Mouse (Mus musculus) regulatory T cell (primary cell): ENCODE results near the gene Thap8.

Experiments used
- in situ Hi-C: fragments of 300-600 bp; cut with MboI, MseI; formaldehyde crosslinking; loops from one replicate; pipeline ENCODE4 v1.15.1; 2025; ENCODE audit warnings: high pct_unique_total_duplicates

Thap8 gene

GRCm38 (mm10) chr7:30315559-30316529, 36.0 kb downstream of the Thap8 start:
- in situ Hi-C loops = no loop called here

GRCm38 (mm10) chr7:30318142-30318541, 38.2 kb downstream of the Thap8 start:
- in situ Hi-C loops = no loop called here

DNA sequence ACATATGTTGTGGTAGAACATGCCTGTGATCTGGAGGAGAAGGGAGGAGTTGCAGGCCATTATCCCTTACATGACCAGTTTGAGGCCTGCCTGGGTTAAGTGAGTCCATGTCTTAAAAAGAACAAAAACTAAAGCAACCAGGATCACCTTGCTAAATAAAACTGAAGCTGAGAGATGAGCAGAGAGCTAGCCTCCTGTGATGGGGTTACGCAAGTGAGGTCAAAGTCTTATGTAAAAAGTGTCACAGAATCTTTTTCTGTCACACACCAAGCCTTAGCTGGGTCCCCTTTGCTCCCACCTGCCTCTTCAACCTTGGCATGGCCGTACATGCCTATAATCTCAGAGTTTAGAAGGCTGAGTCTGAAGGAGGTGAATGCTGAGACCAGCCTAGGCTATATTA, 41.1 kb downstream of the Thap8 start:
- in situ Hi-C loops = no loop called here

GRCm38 (mm10) chr7:30321539-30322284, 41.8 kb downstream of the Thap8 start, which contains the start of gene E130208F15Rik:
E130208F15Rik (plus strand) TSS chr7:30321740.
- in situ Hi-C loops = no loop called here

GRCm38 (mm10) chr7:30322285-30322667, 42.4 kb downstream of the Thap8 start:
- in situ Hi-C loops = no loop called here

GRCm38 (mm10) chr7:30322865-30323264, 43.0 kb downstream of the Thap8 start:
- in situ Hi-C loops = no loop called here

DNA sequence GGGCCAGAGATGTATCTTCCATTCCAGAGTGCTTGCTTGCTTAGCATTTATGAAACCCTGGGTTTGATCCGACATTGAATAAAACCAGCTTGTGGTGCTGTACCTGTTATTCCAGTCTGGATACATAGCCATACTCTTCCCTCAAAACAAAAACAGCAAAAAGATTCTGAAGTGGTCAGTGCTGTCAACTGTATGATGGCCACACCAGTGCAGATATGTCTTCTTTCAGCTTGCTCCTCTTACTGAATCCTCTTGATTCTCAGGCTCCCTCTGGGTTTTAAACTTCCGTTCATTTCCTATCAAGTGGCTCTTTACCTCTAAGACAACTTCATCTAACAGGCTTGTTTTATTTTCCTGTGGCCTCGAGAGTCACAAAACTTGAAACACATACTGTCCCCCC, 43.9 kb downstream of the Thap8 start, which contains the start of gene Sdhaf1:
TSS of gene Sdhaf1 (minus strand) at position 101 of the 400 bp plus-strand sequence.
- in situ Hi-C loops = no loop called here

DNA sequence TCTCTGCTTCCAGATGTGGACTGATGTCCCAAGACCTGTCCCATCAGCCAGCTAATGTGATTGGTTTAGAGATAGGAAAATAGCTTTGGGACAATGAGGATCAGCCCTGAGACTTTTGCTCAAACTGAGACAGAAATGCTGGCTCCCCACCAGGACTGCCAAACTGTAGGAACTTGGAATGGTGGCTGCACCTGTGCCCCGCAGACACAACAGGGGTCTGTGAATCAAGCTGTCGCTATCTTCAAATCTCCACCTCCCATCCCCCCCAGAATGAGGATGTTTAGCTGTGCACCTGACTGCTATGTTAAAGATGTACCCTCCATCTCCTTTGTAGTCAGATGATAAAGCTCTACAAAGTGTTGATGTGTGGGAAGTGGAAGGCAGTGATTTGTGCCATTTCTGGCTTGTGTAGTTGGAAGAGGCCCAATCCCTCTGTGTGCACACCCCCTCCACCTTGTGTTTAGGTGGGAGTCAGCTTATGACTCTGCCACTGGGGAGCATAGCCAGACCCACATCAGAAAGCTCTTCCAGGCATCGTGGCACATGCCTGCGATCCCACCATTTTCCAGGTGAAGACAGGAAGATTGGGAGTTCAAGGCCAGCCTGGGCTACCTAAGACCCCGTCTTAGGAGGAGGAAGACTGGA, 44.5 kb downstream of the Thap8 start:
- in situ Hi-C loops = no loop called here

GRCm38 (mm10) chr7:30325364-30325763, 45.5 kb downstream of the Thap8 start:
- in situ Hi-C loops = no loop called here

DNA sequence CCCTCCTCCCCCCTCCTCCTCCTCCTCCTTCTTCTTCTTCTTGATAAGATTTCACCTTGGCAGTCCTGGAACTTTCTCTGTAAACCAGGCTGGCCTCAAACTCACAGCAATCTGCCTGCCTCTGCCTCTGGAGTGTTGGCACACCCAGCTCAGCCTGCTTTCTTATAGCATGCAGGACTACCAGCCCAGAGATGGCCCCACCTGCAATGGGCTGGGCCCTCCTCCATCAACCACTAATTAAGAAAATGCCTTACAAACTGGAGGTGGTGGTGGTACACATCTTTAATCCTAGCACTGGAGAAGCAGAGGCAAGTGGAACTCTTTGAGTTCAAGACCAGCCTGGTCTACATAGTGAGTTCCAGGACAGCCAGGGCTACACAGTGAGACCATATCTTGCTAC, 46.5 kb downstream of the Thap8 start:
- in situ Hi-C loops = no loop called here

DNA sequence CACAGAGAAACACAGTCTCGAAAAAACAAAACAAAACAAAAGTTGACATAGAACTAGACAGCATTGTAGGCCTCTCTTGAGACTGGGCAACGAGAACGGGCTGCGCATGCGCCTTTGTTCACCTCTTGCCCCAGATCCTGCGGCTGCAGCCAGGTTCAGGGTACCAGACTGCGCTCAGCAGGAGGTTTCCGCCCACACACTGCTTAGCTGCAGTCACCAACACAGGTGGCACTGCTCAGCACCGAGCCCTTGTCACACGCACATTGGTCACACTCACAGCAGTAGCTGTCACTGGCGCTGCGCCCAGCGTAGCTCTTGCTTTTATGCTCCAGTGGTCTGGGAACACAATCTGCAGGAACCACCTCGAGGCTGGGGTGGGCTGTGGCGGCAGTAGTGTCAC, 47.2 kb downstream of the Thap8 start:
- in situ Hi-C loops = no loop called here

GRCm38 (mm10) chr7:30328379-30328778, 48.5 kb downstream of the Thap8 start:
- in situ Hi-C loops = no loop called here

DNA sequence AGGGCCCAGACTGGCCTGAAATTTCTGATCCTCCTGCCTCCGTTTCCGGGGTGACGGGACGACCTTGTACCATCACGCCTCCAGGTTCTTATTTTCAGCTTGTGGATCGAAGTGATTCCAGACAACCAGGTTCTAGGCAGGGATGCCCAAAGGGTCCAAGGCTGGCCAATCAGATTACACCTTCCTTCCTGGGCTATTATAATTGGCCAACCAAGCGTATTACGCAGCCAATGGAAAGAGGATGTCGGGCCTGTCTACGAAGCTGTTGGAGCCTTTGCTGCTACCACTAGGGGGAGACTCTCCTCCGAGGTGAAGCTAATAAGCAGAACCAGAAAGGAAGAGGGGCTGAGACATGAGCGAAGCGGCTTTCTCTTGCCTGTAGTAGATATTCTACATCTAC, 52.0 kb downstream of the Thap8 start:
- in situ Hi-C loops = no loop called here

DNA sequence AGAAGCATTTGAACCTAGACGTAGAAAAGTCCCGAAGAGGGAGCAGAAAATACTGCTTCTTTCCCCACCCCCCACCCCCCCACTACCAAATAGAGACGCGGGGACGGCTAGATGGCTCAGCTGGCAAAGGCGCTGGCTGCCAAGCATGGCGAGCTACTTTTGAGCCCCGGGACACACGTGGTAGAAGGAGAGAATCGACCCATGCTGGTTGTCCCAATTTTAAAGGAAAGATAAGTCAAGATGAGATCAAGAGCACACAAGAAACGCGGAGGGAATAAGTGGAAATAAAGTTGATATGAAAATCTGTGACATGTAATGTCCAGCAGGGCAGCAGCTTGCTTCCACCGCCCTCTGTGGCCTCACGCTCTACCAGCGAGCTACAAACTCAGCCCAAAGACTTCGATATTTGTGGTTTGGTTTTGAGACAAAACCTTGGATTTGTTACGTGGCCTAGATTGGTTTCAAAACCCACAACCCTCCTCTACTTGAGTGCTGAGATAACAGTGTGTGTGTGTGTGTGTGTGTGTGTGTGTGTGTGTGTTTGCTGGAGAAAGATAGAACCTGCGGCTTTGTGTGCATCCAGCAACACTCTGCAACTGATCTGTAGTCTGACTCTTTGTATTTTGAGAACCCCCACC, 52.8 kb downstream of the Thap8 start:
- in situ Hi-C loops = no loop called here

DNA sequence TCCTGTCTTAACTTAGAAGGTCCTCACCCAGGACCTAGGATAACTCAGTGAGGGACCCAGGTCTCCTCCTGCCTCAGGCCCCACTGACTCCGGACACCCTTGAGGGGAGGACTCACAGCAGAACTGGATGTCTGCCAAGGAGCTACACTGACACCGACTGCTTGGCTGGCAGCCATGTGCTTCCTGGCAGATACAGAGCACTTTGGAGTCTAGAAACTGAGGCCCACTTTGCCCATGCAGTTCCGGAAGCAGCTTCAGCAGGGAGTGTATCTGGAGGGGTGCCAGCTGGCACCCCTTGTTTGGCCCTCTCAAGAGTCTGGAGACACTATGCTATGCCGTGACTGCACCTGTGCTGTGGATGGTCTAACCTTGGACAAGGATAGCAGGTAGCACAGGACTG, 53.5 kb downstream of the Thap8 start:
- in situ Hi-C loops = no loop called here

DNA sequence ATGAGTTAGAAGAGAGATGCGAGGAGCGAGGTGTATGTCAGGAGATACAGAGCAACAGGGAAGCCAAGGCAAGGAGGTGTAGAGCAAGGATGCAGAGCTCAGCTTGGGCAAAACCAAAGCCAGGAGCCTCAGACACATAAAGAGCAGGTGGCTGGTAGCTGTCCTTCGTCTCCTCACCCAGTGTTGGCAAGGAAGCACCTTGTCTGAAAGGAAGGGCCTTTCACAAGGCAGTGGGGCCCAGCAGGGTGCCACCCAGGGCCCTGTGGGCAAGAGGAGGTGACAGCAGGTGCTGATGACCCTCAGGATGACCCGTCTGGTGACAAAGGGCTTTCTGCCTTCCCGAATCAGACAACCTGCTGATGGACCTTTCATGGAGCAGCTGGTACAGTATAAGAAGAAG, 54.7 kb downstream of the Thap8 start:
- in situ Hi-C loops = no loop called here

- in situ Hi-C loops = no loop called here
Observed at GRCm38 (mm10) chr7:30335688-30336087, 55.8 kb downstream of the Thap8 start.

DNA sequence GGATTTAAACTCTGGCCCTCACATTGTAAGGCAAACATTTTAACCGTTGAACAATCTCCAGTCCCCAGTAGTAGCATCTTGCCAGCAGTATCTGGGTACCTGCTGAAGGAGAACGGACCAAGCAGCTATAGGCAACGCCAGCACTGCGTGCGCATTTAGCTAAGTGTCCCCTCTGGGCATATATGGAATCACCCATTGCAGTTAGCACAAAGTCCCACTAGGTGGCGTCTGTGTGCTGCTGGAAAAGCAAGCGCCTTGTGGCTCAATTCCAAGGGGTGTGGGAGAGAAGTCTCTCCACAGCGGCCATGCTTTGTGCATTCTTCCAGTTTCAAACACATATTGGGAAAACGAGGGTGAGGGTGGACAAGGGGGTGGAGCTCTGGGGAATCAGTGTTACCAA, 56.5 kb downstream of the Thap8 start:
- in situ Hi-C loops = no loop called here

- in situ Hi-C loops = no loop called here
Observed at GRCm38 (mm10) chr7:30339432-30340109, 59.7 kb downstream of the Thap8 start.
